Mouse (Mus musculus) embryonic fibroblast, embryonic 13.5 days (primary cell): Measurements from ENCODE around the gene Dnm3.

Source experiments
- CTCF ChIP-seq: IDR thresholded peaks from 2 replicates; pipeline ENCODE4 v1.5.1; 2011; ENCODE audit warnings: mild to moderate bottlenecking, control low read depth, low read length, moderate library complexity, borderline replicate concordance; ENCODE audit not compliant: insufficient read depth
- POLR2A ChIP-seq: IDR thresholded peaks from 2 replicates; pipeline ENCODE4 v1.6.1; 2011; ENCODE audit warnings: low read depth, mild to moderate bottlenecking, control low read depth, low read length, moderate library complexity

GRCm38 (mm10) chr1:162510013-162510356 lies 32.2 kb upstream of the Dnm3 start:
- TF ChIP-seq CTCF (no peak), POLR2A (no peak)
